Mouse (Mus musculus) MEL (cell line): Measurements from ENCODE around the gene Rps3. TPM values are rescaled to one million over a fixed set of nuclear protein-coding genes. Genes with fewer than 3 reads are reported as not detected.

Experiments
- DNase-seq: peaks from one replicate; pipeline ENCODE4 v3.0.0; 2011; ENCODE audit warnings: low read depth, low spot score
- H3K27ac ChIP-seq: 2 replicates; pipeline ENCODE4 v1.5.1; 2012; ENCODE audit warnings: low read depth, mild to moderate bottlenecking, control low read depth, low read length, moderate library complexity; ENCODE audit not compliant: control insufficient read depth
- H3K27me3 ChIP-seq, 2 experiments: fragments of 150-350 bp in 1 of 2; sonication (generic) in 1 of 2; 2 replicates each; pipeline ENCODE4 v1.6.1; 2012; ENCODE audit warnings: low read length in 2 of 2, mild to moderate bottlenecking in 2 of 2, improper control_type of control experiment in 1 of 2, moderate library complexity in 1 of 2; ENCODE audit not compliant: insufficient read depth in 2 of 2, control insufficient read depth in 1 of 2
- H3K36me3 ChIP-seq, 2 experiments: 2 replicates each; pipeline ENCODE4 v1.6.1; 2012 to 2014; ENCODE audit warnings: low read length in 2 of 2, improper control_type of control experiment in 1 of 2, inconsistent platforms in 1 of 2, mild to moderate bottlenecking in 1 of 2; ENCODE audit not compliant: insufficient read depth in 2 of 2, control insufficient read depth in 1 of 2
- H3K4me1 ChIP-seq, 2 experiments: fragments of 150-350 bp in 1 of 2; sonication (generic) in 1 of 2; 2 replicates each; pipeline ENCODE4 v1.6.1; 2012; ENCODE audit warnings: low read length in 2 of 2, improper control_type of control experiment in 1 of 2, mild to moderate bottlenecking in 1 of 2; ENCODE audit not compliant: insufficient read depth in 2 of 2, control insufficient read depth in 1 of 2
- H3K4me3 ChIP-seq, 2 experiments: fragments of 150-350 bp in 1 of 2; sonication (generic) in 1 of 2; 2 replicates each; pipeline ENCODE4 v1.5.1; 2012; ENCODE audit warnings: low read depth in 2 of 2, low read length in 2 of 2, mild to moderate bottlenecking in 2 of 2, moderate library complexity in 2 of 2, control low read depth in 1 of 2, improper control_type of control experiment in 1 of 2; ENCODE audit not compliant: control insufficient read depth in 1 of 2, insufficient read depth in 1 of 2
- H3K79me2 ChIP-seq: 2 replicates; pipeline ENCODE4 v1.6.1; 2012; ENCODE audit warnings: mild to moderate bottlenecking, low read length, moderate library complexity; ENCODE audit not compliant: control insufficient read depth, poor library complexity, insufficient read depth
- H3K9ac ChIP-seq: 2 replicates; pipeline ENCODE4 v1.6.1; 2012; ENCODE audit warnings: low read depth, mild to moderate bottlenecking, control low read depth, low read length, moderate library complexity; ENCODE audit not compliant: control insufficient read depth, poor library complexity, severe bottlenecking
- H3K9me3 ChIP-seq: fragments of 150-350 bp; sonication (generic); replicated peaks from 2 replicates; pipeline ENCODE4 v1.6.1; 2012; ENCODE audit warnings: mild to moderate bottlenecking, low read length, improper control_type of control experiment, moderate library complexity; ENCODE audit not compliant: insufficient read depth
- BHLHE40 ChIP-seq: IDR thresholded peaks from 2 replicates; pipeline ENCODE4 v1.6.1; 2012; ENCODE audit warnings: low read depth, mild to moderate bottlenecking, inconsistent platforms, low read length, improper control_type of control experiment, borderline replicate concordance
- CHD1 ChIP-seq: IDR thresholded peaks from 2 replicates; pipeline ENCODE4 v1.6.1; 2012; ENCODE audit warnings: low read depth, mild to moderate bottlenecking, inconsistent platforms, low read length, improper control_type of control experiment
- CHD2 ChIP-seq: IDR thresholded peaks from 2 replicates; pipeline ENCODE4 v1.6.1; 2011; ENCODE audit warnings: low read length, improper control_type of control experiment
- CTCF ChIP-seq, 3 experiments: IDR thresholded peaks in 2 of 3; conservative IDR thresholded peaks in 1 of 3; 2 replicates each; pipeline ENCODE4 v1.5.1; 2011 to 2012; ENCODE audit warnings: low read length in 3 of 3, low read depth in 2 of 3, mild to moderate bottlenecking in 2 of 3, improper control_type of control experiment in 1 of 3, inconsistent platforms in 1 of 3, mixed read lengths in 1 of 3, moderate library complexity in 1 of 3; ENCODE audit not compliant: control insufficient read depth in 1 of 3, insufficient read depth in 1 of 3, poor library complexity in 1 of 3, severe bottlenecking in 1 of 3
- E2F4 ChIP-seq: IDR thresholded peaks from 2 replicates; pipeline ENCODE4 v1.6.1; 2011; ENCODE audit warnings: low read depth, low read length, improper control_type of control experiment, borderline replicate concordance
- EP300 ChIP-seq, 2 experiments: IDR thresholded peaks; 2 replicates each; pipeline ENCODE4 v1.6.1; 2011; ENCODE audit warnings: improper control_type of control experiment in 2 of 2, low read length in 2 of 2, low read depth in 1 of 2, mild to moderate bottlenecking in 1 of 2
- ETS1 ChIP-seq: IDR thresholded peaks from 2 replicates; pipeline ENCODE4 v1.6.1; 2012; ENCODE audit warnings: low read depth, mild to moderate bottlenecking, inconsistent platforms, low read length, improper control_type of control experiment, moderate library complexity
- GABPA ChIP-seq: IDR thresholded peaks from 2 replicates; pipeline ENCODE4 v1.6.1; 2012; ENCODE audit warnings: low read depth, mild to moderate bottlenecking, inconsistent platforms, low read length, improper control_type of control experiment, moderate library complexity
- JUND ChIP-seq: IDR thresholded peaks from 2 replicates; pipeline ENCODE4 v1.6.1; 2011; ENCODE audit warnings: low read depth, mild to moderate bottlenecking, improper control_type of control experiment, low read length
- MAX ChIP-seq: IDR thresholded peaks from 2 replicates; pipeline ENCODE4 v1.6.1; 2011; ENCODE audit warnings: low read length, improper control_type of control experiment
- MAZ ChIP-seq: IDR thresholded peaks from 2 replicates; pipeline ENCODE4 v1.6.1; 2012; ENCODE audit warnings: low read depth, mild to moderate bottlenecking, inconsistent platforms, low read length, improper control_type of control experiment
- MEF2A ChIP-seq: IDR thresholded peaks from 2 replicates; pipeline ENCODE4 v1.6.1; 2014; ENCODE audit warnings: low read depth, mild to moderate bottlenecking, inconsistent platforms, low read length, improper control_type of control experiment; ENCODE audit not compliant: poor library complexity, insufficient replicate concordance, severe bottlenecking; ENCODE audit errors: extremely low read depth
- MYB ChIP-seq: IDR thresholded peaks from 2 replicates; pipeline ENCODE4 v1.6.1; 2011; ENCODE audit warnings: mild to moderate bottlenecking, low read depth, low read length, improper control_type of control experiment
- POLR2A ChIP-seq, 2 experiments: IDR thresholded peaks; 2 replicates each; pipeline ENCODE4 v1.6.1; 2011 to 2012; ENCODE audit warnings: low read length in 2 of 2, mild to moderate bottlenecking in 2 of 2, control low read depth in 1 of 2, improper control_type of control experiment in 1 of 2, low read depth in 1 of 2, moderate library complexity in 1 of 2; ENCODE audit not compliant: control insufficient read depth in 1 of 2, insufficient read depth in 1 of 2, poor library complexity in 1 of 2
- POLR2AphosphoS2 ChIP-seq: IDR thresholded peaks from 2 replicates; pipeline ENCODE4 v1.6.1; 2011; ENCODE audit warnings: low read length, improper control_type of control experiment
- POLR2AphosphoS5 ChIP-seq: IDR thresholded peaks from 2 replicates; pipeline ENCODE4 v1.6.1; 2012; ENCODE audit warnings: low read depth, borderline replicate concordance, mild to moderate bottlenecking, inconsistent platforms, low read length, moderate library complexity, mixed read lengths
- SMC3 ChIP-seq: IDR thresholded peaks from 2 replicates; pipeline ENCODE4 v1.6.1; 2011; ENCODE audit warnings: low read depth, low read length, improper control_type of control experiment
- TAL1 ChIP-seq: IDR thresholded peaks from 2 replicates; pipeline ENCODE4 v1.6.1; 2012; ENCODE audit warnings: mild to moderate bottlenecking, inconsistent platforms, low read length, moderate library complexity, mixed read lengths
- TBP ChIP-seq: IDR thresholded peaks from 2 replicates; pipeline ENCODE4 v1.8.0; 2011; ENCODE audit warnings: low read depth, low read length, improper control_type of control experiment
- TCF12 ChIP-seq: IDR thresholded peaks from 2 replicates; pipeline ENCODE4 v1.6.1; 2014; ENCODE audit warnings: low read depth, mild to moderate bottlenecking, inconsistent platforms, low read length, improper control_type of control experiment, moderate library complexity
- USF1 ChIP-seq: IDR thresholded peaks from 2 replicates; pipeline ENCODE4 v1.6.1; 2014; ENCODE audit warnings: low read depth, mild to moderate bottlenecking, inconsistent platforms, low read length, improper control_type of control experiment, moderate library complexity
- ZC3H11A ChIP-seq: IDR thresholded peaks from 2 replicates; pipeline ENCODE4 v1.6.1; 2012; ENCODE audit warnings: low read depth, mild to moderate bottlenecking, inconsistent platforms, low read length, improper control_type of control experiment
- ZKSCAN1 ChIP-seq: IDR thresholded peaks from 2 replicates; pipeline ENCODE4 v1.6.1; 2012; ENCODE audit warnings: low read depth, mild to moderate bottlenecking, inconsistent platforms, low read length, improper control_type of control experiment, moderate library complexity
- ZNF384 ChIP-seq: IDR thresholded peaks from 2 replicates; pipeline ENCODE4 v1.6.1; 2012; ENCODE audit warnings: low read depth, mild to moderate bottlenecking, inconsistent platforms, low read length, improper control_type of control experiment
- polyA plus RNA-seq, 2 experiments: library from polyadenylated mRNA; stranded (reverse) in 1 of 2; unstranded in 1 of 2; fragments of >175 nt in 1 of 2; fragments of >200 nt in 1 of 2; gene quantifications; 2 replicates each; pipeline versions ENCODE4 v1.2.1 to v1.2.4; 2012; ENCODE audit warnings: low replicate concordance in 2 of 2, low read depth in 1 of 2; ENCODE audit not compliant: insufficient read length in 2 of 2, insufficient read depth in 1 of 2, missing spikeins in 1 of 2
- total RNA-seq: library from RNA; depleted of rRNA; stranded (reverse); fragments of 300-350 nt; gene quantifications from 2 replicates; pipeline ENCODE4 v1.2.3, GENCODE M21; 2012

Gene Rps3
- total and polyA plus RNA-seq, 3 experiments = 157 to 2,287 (median 1,899) TPM

- H3K4me1 ChIP-seq = no peaks in the 10 kb centered on the region
- no peak for TF ChIP-seq ZC3H11A
- TF ChIP-seq E2F4 = no peak
- no peak for TF ChIP-seq CHD2
- TF ChIP-seq GABPA = no peak
- TF ChIP-seq POLR2A (IDR thresholded peaks at IDR 0.05; ENCODE audit: control insufficient read depth in 1 of 2, insufficient read depth in 1 of 2, low read depth in 1 of 2, low read length in 2 of 2, poor library complexity in 1 of 2) = no peak
- no peak for TF ChIP-seq MYB
- no peak for TF ChIP-seq SMC3
- no peak for TF ChIP-seq MEF2A
- TF ChIP-seq TBP = no peak
- TF ChIP-seq ZKSCAN1 = no peak
- TF ChIP-seq POLR2AphosphoS2 = no peak
- no peak for TF ChIP-seq ZNF384
- TF ChIP-seq CHD1 = no peak
- TF ChIP-seq MAZ = no peak
- TF ChIP-seq MAX = no peak
- no peak for TF ChIP-seq POLR2AphosphoS5
- TF ChIP-seq TCF12 = no peak
- TF ChIP-seq, all 39 proteins: peak for 0
- Histone ChIP-seq H3K4me3 (no peak overlapping the region), H3K27me3 (no peaks in the 10 kb centered on the region), H3K9me3 (no peaks in the 10 kb centered on the region), H3K9ac (no peak overlapping the region), H3K27ac (no peak overlapping the region), H3K36me3 (no peaks in the 10 kb centered on the region), H3K79me2 (no peaks in the 10 kb centered on the region)
- DNase-seq = no peak
Observed at GRCm38 (mm10) chr7:99458849-99459248, 24.7 kb downstream of the Rps3 start.

- DNase-seq = no peak
- no peaks in the 10 kb centered on the region for H3K27me3 ChIP-seq
- no peak overlapping the region for H3K4me3 ChIP-seq
- H3K9me3 ChIP-seq = no peaks in the 10 kb centered on the region
- no peaks in the 10 kb centered on the region for H3K36me3 ChIP-seq
- no peak overlapping the region for H3K27ac ChIP-seq
- TF ChIP-seq JUND (no peak), TAL1 (no peak), ZC3H11A (no peak), ETS1 (no peak), BHLHE40 (no peak), TBP (no peak), CHD2 (no peak), SMC3 (no peak), CTCF (IDR thresholded peaks at IDR 0.05 in 2 of 3, conservative IDR thresholded peaks at IDR 0.05 in 1 of 3; ENCODE audit: control insufficient read depth in 1 of 3, insufficient read depth in 1 of 3, low read depth in 2 of 3, low read length in 3 of 3, poor library complexity in 1 of 3, severe bottlenecking in 1 of 3) (no peak), MAZ (no peak), USF1 (no peak), POLR2AphosphoS5 (no peak), EP300 (IDR thresholded peaks at IDR 0.05; ENCODE audit: low read depth in 1 of 2, low read length in 2 of 2) (no peak)
- TF ChIP-seq, all 39 proteins: peak for 0
- peaks cover 0 to 11% of the 10 kb centered on the region in 2 experiments; a peak in 2 of 4 replicates for H3K4me1 ChIP-seq
- no peak overlapping the region for H3K9ac ChIP-seq
- H3K79me2 ChIP-seq = no peaks in the 10 kb centered on the region
Observed at GRCm38 (mm10) chr7:99454044-99454443, 29.5 kb downstream of the Rps3 start.
